Mouse (Mus musculus): ENCODE results near the gene Tmem56. TPM values are rescaled to one million over a fixed set of nuclear protein-coding genes. Genes with fewer than 3 reads are reported as not detected.
A peak's percentile ranks its signal among the peaks of the same experiment; 100 is the strongest.

Tmem56 gene
- polyA plus RNA-seq, 1 experiment from 2014 or later: 1.5 TPM

GRCm38 (mm10) chr3:121172718-121173117 lies 110.2 kb downstream of the Tmem56 start:
- DNase-seq (ENCODE audit: low spot score, missing footprints) (no peak), ATAC-seq (ENCODE audit: low FRiP score) (no peak)
- Histone ChIP-seq H3K4me1 (ENCODE audit: control insufficient read depth, insufficient read depth, low read length) (no peaks in the 10 kb centered on the region), H3K27me3 (ENCODE audit: control insufficient read depth, insufficient read depth, low read length) (no peaks in the 10 kb centered on the region), H3K9me3 (ENCODE audit: control insufficient read depth, low read length) (no peaks in the 10 kb centered on the region), H3K36me3 (ENCODE audit: control insufficient read depth, insufficient read depth, low read length) (no peaks in the 10 kb centered on the region), H3K4me2 (no peak overlapping the region), H3K27ac (ENCODE audit: low read depth, low read length) (no peak overlapping the region), H3K4me3 (ENCODE audit: low read depth, low read length) (no peak overlapping the region), H3K9ac (ENCODE audit: low read length) (no peak overlapping the region)
- WGBS: 92% methylated on average over 2 of the region's 2 CpGs

- Histone ChIP-seq H3K4me1 (ENCODE audit: control insufficient read depth, insufficient read depth, low read length) (no peaks in the 10 kb centered on the region), H3K27me3 (ENCODE audit: control insufficient read depth, insufficient read depth, low read length) (no peaks in the 10 kb centered on the region), H3K9ac (ENCODE audit: low read length) (peak overlapping the region; percentile 75; the same call in 1 of the 2 replicates), H3K4me2 (peak overlapping the region; percentile 65), H3K27ac (ENCODE audit: low read depth, low read length) (no peak overlapping the region), H3K36me3 (ENCODE audit: control insufficient read depth, insufficient read depth, low read length) (no peaks in the 10 kb centered on the region), H3K4me3 (ENCODE audit: low read depth, low read length) (no peak overlapping the region), H3K9me3 (ENCODE audit: control insufficient read depth, low read length) (no peaks in the 10 kb centered on the region)
- no peak for DNase-seq (ENCODE audit: low spot score, missing footprints)
- WGBS: 53% methylated on average over 6 of the region's 6 CpGs
- peak; percentile 15; the same call in 1 of the 2 replicates for ATAC-seq (ENCODE audit: low FRiP score)
Measured at GRCm38 (mm10) chr3:121171872-121172265, 111.0 kb downstream of the Tmem56 start.

GRCm38 (mm10) chr3:121171243-121171871 lies 111.5 kb downstream of the Tmem56 start, which contains the start of gene Rwdd3:
TSS of gene Rwdd3 (minus strand) at chr3:121171695.
- under 1% methylated on average over 40 of the region's 40 CpGs for WGBS
- H3K9me3 ChIP-seq (ENCODE audit: control insufficient read depth, low read length): no peaks in the 10 kb centered on the region
- peak; percentile 99 for DNase-seq (ENCODE audit: low spot score, missing footprints)
- no peaks in the 10 kb centered on the region for H3K4me1 ChIP-seq (ENCODE audit: control insufficient read depth, insufficient read depth, low read length)
- peak within 1 kb of the TSS; percentile 75 for H3K9ac ChIP-seq (ENCODE audit: low read length)
- peak within 1 kb of the TSS; percentile 51 for H3K4me3 ChIP-seq (ENCODE audit: low read depth, low read length)
- peak; percentile 96 for ATAC-seq (ENCODE audit: low FRiP score)
- no peak within 1 kb of the TSS for H3K27ac ChIP-seq (ENCODE audit: low read depth, low read length)
- H3K4me2 ChIP-seq: peak within 1 kb of the TSS; percentile 65
- no peaks in the 10 kb centered on the region for H3K36me3 ChIP-seq (ENCODE audit: control insufficient read depth, insufficient read depth, low read length)
- no peaks in the 10 kb centered on the region for H3K27me3 ChIP-seq (ENCODE audit: control insufficient read depth, insufficient read depth, low read length)

DNA sequence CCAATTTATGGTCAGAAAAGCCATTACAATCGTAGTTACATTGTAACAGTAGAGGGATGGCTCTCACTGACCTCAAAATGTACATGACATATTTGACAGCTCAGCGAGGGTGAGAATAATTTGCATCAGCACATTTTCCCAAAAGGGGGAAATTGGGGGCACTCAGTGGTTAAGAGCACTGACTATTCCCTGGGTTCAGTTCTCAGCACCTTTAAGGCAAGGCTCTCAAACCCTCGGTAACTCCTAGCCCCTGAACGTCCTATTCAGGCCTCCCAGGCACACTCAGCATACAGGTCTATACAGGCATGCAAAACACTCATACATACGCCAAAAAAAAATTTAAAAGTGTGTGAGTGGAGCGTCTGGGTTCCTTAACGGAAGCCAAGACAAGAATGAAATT lies 112.3 kb downstream of the Tmem56 start:
- peak overlapping the region; percentile 65; the same call in 1 of the 2 replicates for H3K4me2 ChIP-seq
- ATAC-seq (ENCODE audit: low FRiP score) (no peak), DNase-seq (ENCODE audit: low spot score, missing footprints) (peak; percentile 83)
- no peaks in the 10 kb centered on the region for H3K36me3 ChIP-seq (ENCODE audit: control insufficient read depth, insufficient read depth, low read length)
- no peaks in the 10 kb centered on the region for H3K27me3 ChIP-seq (ENCODE audit: control insufficient read depth, insufficient read depth, low read length)
- no peaks in the 10 kb centered on the region for H3K4me1 ChIP-seq (ENCODE audit: control insufficient read depth, insufficient read depth, low read length)
- H3K9ac ChIP-seq (ENCODE audit: low read length): no peak overlapping the region
- H3K4me3 ChIP-seq (ENCODE audit: low read depth, low read length): no peak overlapping the region
- WGBS: 62% methylated on average over 7 of the region's 7 CpGs
- H3K27ac ChIP-seq (ENCODE audit: low read depth, low read length): no peak overlapping the region
- H3K9me3 ChIP-seq (ENCODE audit: control insufficient read depth, low read length): no peaks in the 10 kb centered on the region

DNA sequence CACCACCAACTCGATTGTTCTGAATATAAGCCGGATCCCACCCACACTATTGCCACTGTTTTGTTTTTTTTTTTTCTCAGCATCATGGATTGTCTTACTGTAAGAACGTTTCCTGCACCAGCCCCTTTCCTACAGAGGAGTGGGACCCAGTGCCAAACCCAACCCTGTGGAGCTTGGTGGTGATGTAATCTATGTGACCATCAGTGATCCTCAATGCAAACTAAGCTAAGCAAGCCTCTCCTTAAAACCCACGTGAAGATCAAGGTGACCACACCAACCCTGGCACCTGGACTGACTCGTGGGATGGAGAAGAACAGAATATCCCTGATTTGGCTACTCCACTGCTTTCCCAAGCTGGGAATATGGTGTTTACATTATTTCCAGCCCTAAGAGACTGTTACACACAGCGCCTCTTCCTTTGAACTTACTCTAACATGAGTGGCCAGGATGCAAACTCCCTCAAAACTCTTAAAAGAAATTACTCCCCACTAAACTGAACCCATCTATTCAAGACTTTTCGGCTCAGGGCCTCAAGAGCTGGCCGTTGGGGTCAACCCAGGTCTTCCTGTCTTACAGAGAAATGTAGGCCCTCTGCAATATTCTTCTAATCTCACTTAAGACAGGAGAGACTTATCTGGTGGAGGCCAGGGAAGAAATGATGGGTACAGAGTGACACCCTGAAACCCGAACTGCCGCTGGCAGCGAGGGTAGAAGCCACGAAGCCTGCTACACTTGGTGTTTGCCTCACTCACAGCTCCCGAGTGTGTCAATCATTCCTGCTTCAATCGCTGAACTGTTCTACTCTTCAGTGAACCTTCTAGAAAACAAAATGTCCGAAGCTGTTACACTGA lies 113.6 kb downstream of the Tmem56 start:
- WGBS: 88% methylated on average over 15 of the region's 15 CpGs
- H3K4me2 ChIP-seq: no peak overlapping the region
- H3K4me1 ChIP-seq (ENCODE audit: control insufficient read depth, insufficient read depth, low read length): no peaks in the 10 kb centered on the region
- H3K27me3 ChIP-seq (ENCODE audit: control insufficient read depth, insufficient read depth, low read length): no peaks in the 10 kb centered on the region
- H3K9ac ChIP-seq (ENCODE audit: low read length): no peak overlapping the region
- no peaks in the 10 kb centered on the region for H3K36me3 ChIP-seq (ENCODE audit: control insufficient read depth, insufficient read depth, low read length)
- H3K4me3 ChIP-seq (ENCODE audit: low read depth, low read length): no peak overlapping the region
- no peak for DNase-seq (ENCODE audit: low spot score, missing footprints)
- no peaks in the 10 kb centered on the region for H3K9me3 ChIP-seq (ENCODE audit: control insufficient read depth, low read length)
- no peak for ATAC-seq (ENCODE audit: low FRiP score)
- no peak overlapping the region for H3K27ac ChIP-seq (ENCODE audit: low read depth, low read length)

DNA sequence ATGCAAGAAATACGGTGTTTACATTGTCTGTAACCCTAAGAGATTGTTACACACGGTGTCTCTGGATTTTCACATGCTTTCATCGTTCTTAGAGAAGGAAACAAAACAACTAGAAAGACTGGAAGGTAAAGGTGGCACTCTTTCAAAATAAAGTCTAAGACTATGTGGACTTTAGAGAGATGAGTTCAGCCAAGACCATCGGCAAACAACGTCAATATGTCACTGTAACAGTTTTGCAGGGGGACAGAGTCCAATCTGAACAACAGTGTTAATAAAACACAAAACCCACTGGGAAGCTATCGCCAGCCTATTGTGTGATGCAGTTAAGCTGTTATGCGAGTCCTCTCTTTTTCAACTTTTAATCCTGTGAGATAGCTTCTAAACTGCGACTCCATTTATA lies 114.3 kb downstream of the Tmem56 start:
- WGBS: 87% methylated on average over 8 of the region's 8 CpGs
- Histone ChIP-seq H3K9ac (ENCODE audit: low read length) (no peak overlapping the region), H3K4me2 (no peak overlapping the region), H3K4me1 (ENCODE audit: control insufficient read depth, insufficient read depth, low read length) (no peaks in the 10 kb centered on the region), H3K27ac (ENCODE audit: low read depth, low read length) (no peak overlapping the region), H3K4me3 (ENCODE audit: low read depth, low read length) (no peak overlapping the region), H3K9me3 (ENCODE audit: control insufficient read depth, low read length) (no peaks in the 10 kb centered on the region), H3K36me3 (ENCODE audit: control insufficient read depth, insufficient read depth, low read length) (no peaks in the 10 kb centered on the region), H3K27me3 (ENCODE audit: control insufficient read depth, insufficient read depth, low read length) (no peaks in the 10 kb centered on the region)
- DNase-seq (ENCODE audit: low spot score, missing footprints) (no peak), ATAC-seq (ENCODE audit: low FRiP score) (no peak)

- WGBS: 33% methylated on average over 7 of the region's 7 CpGs
- H3K27me3 ChIP-seq (ENCODE audit: control insufficient read depth, insufficient read depth, low read length): no peaks in the 10 kb centered on the region
Measured at GRCm38 (mm10) chr3:121163271-121163819, 119.6 kb downstream of the Tmem56 start.

DNA sequence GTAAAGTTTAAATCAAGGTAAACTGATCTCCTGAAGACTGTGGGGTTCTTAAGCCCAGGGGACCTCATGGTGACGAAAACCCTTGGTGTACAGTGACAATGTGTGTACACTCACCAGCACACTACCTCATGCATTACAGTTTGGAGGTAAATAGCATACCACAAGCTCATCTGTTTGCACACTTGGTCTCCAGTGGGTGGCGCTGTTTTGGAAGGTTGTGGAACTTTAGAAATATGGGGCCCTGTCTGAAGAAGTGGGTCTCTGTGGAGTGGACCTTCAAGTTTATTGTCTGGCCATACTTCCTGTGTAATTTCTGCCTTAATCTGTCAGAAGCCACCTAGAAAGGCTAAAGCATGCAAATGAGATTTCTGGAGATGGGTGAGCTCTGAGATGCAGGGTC lies 121.2 kb downstream of the Tmem56 start:
- H3K36me3 ChIP-seq (ENCODE audit: control insufficient read depth, insufficient read depth, low read length): no peaks in the 10 kb centered on the region
- no peak overlapping the region for H3K4me2 ChIP-seq
- no peaks in the 10 kb centered on the region for H3K9me3 ChIP-seq (ENCODE audit: control insufficient read depth, low read length)
- H3K4me3 ChIP-seq (ENCODE audit: low read depth, low read length): no peak overlapping the region
- no peak for DNase-seq (ENCODE audit: low spot score, missing footprints)
- no peak overlapping the region for H3K27ac ChIP-seq (ENCODE audit: low read depth, low read length)
- H3K27me3 ChIP-seq (ENCODE audit: control insufficient read depth, insufficient read depth, low read length): no peaks in the 10 kb centered on the region
- no peak overlapping the region for H3K9ac ChIP-seq (ENCODE audit: low read length)
- H3K4me1 ChIP-seq (ENCODE audit: control insufficient read depth, insufficient read depth, low read length): no peaks in the 10 kb centered on the region
- ATAC-seq (ENCODE audit: low FRiP score): no peak
- WGBS: 47% methylated on average over 2 of the region's 2 CpGs

More at GRCm38 (mm10) chr3:121163271-121163819, 119.6 kb downstream of the Tmem56 start:
- no peaks in the 10 kb centered on the region for H3K9me3 ChIP-seq (ENCODE audit: control insufficient read depth, low read length)
- H3K9ac ChIP-seq (ENCODE audit: low read length): no peak overlapping the region
- H3K36me3 ChIP-seq (ENCODE audit: control insufficient read depth, insufficient read depth, low read length): no peaks in the 10 kb centered on the region
- no peak overlapping the region for H3K27ac ChIP-seq (ENCODE audit: low read depth, low read length)
- DNase-seq (ENCODE audit: low spot score, missing footprints) (peak; percentile 94), ATAC-seq (ENCODE audit: low FRiP score) (0 out of 2 replicates have a peak, but pooled peaks have one; percentile 16)
- H3K4me3 ChIP-seq (ENCODE audit: low read depth, low read length): no peak overlapping the region
- no peak overlapping the region for H3K4me2 ChIP-seq
- H3K4me1 ChIP-seq (ENCODE audit: control insufficient read depth, insufficient read depth, low read length): no peaks in the 10 kb centered on the region

GRCm38 (mm10) chr3:121160424-121160823 lies 122.5 kb downstream of the Tmem56 start:
- Histone ChIP-seq H3K4me3 (ENCODE audit: low read depth, low read length) (no peak overlapping the region), H3K9me3 (ENCODE audit: control insufficient read depth, low read length) (no peaks in the 10 kb centered on the region), H3K4me1 (ENCODE audit: control insufficient read depth, insufficient read depth, low read length) (peaks cover 12% of the 10 kb centered on the region), H3K4me2 (no peak overlapping the region), H3K27ac (ENCODE audit: low read depth, low read length) (no peak overlapping the region), H3K27me3 (ENCODE audit: control insufficient read depth, insufficient read depth, low read length) (no peaks in the 10 kb centered on the region), H3K9ac (ENCODE audit: low read length) (no peak overlapping the region), H3K36me3 (ENCODE audit: control insufficient read depth, insufficient read depth, low read length) (no peaks in the 10 kb centered on the region)
- ATAC-seq (ENCODE audit: low FRiP score) (no peak), DNase-seq (ENCODE audit: low spot score, missing footprints) (no peak)
- WGBS: 69% methylated on average over 4 of the region's 4 CpGs
